28 mouse cellular contexts compared by ENCODE assay signal in genomic region chr10:4824366-4824765, GRCm38 (mm10).
"Had no signal": no experiment of that assay in that cellular context is flagged by ENCODE, and none has a peak within 500 bp of the region (broad histone marks: within the 10 kb centered on the region; RNA-seq: fewer than 3 reads in every experiment).

No protein-coding gene starts in this region.

- H3K4me3 ChIP-seq: heart, embryonic 10.5 days; heart, embryonic 12.5 days; hindbrain, embryonic 10.5 days; hindbrain, embryonic 12.5 days; hindbrain, embryonic 15.5 days; kidney, embryonic 15.5 days; layer of hippocampus, adult 2 months; left cerebral cortex, adult 2 months; limb, embryonic 10.5 days; limb, embryonic 12.5 days; liver, embryonic 13.5 days; liver, embryonic 15.5 days had no signal

- H3K4me1 ChIP-seq: heart, embryonic 10.5 days; heart, embryonic 12.5 days; hindbrain, embryonic 10.5 days; hindbrain, embryonic 12.5 days; hindbrain, embryonic 15.5 days; kidney, embryonic 15.5 days; limb, embryonic 10.5 days; limb, embryonic 12.5 days; liver, embryonic 13.5 days; liver, embryonic 15.5 days had no signal

- DNase-seq: gastrocnemius, postnatal 10 days; gastrocnemius, postnatal 25 days; heart, adult 18-20 months; heart, postnatal 10 days; heart, postnatal 4 days; kidney, adult 11 months; kidney, adult 2 months; kidney, adult 9 months; kidney, postnatal 14 days; kidney, postnatal 36 days; liver; liver, embryonic 13.5 days; liver, postnatal 0 days had no signal

- H3K9me3 ChIP-seq: heart, embryonic 10.5 days; heart, embryonic 12.5 days; hindbrain, embryonic 10.5 days; hindbrain, embryonic 12.5 days; hindbrain, embryonic 15.5 days; kidney, embryonic 15.5 days; limb, embryonic 10.5 days; limb, embryonic 12.5 days; liver, embryonic 13.5 days; liver, embryonic 15.5 days had no signal

- H3K27me3 ChIP-seq: heart, embryonic 12.5 days; hindbrain, embryonic 12.5 days; hindbrain, embryonic 15.5 days; kidney, embryonic 15.5 days; limb, embryonic 12.5 days; liver, embryonic 13.5 days; liver, embryonic 15.5 days had no signal

- H3K27ac ChIP-seq: heart, embryonic 10.5 days; hindbrain, embryonic 10.5 days; hindbrain, embryonic 12.5 days; hindbrain, embryonic 15.5 days; hindbrain, postnatal 0 days; kidney, embryonic 15.5 days; kidney, postnatal 0 days; layer of hippocampus, adult 2 months; left cerebral cortex, adult 2 months; limb, embryonic 10.5 days; limb, embryonic 12.5 days; liver, embryonic 13.5 days; liver, embryonic 15.5 days had no signal

- H3K4me2 ChIP-seq: heart, embryonic 12.5 days; hindbrain, embryonic 12.5 days; hindbrain, embryonic 15.5 days; kidney, embryonic 15.5 days; limb, embryonic 12.5 days; liver, embryonic 11.5 days; liver, embryonic 13.5 days; liver, embryonic 15.5 days had no signal

- ATAC-seq: hindbrain, postnatal 0 days; intestine, embryonic 16.5 days; liver, postnatal 0 days had no signal

- H3K9ac ChIP-seq: heart, embryonic 12.5 days; hindbrain, embryonic 12.5 days; hindbrain, embryonic 15.5 days; kidney, embryonic 15.5 days; limb, embryonic 12.5 days; liver, embryonic 13.5 days; liver, embryonic 15.5 days; liver, postnatal 0 days had no signal

- H3K36me3 ChIP-seq: heart, embryonic 10.5 days; heart, embryonic 12.5 days; hindbrain, embryonic 10.5 days; hindbrain, embryonic 12.5 days; hindbrain, embryonic 15.5 days; kidney, embryonic 15.5 days; limb, embryonic 10.5 days; limb, embryonic 12.5 days; liver, embryonic 13.5 days; liver, embryonic 15.5 days had no signal
